Comparison of ENCODE assay signal across 8 mouse cellular contexts in genomic region chr5:45278005-45278432, GRCm38 (mm10).
DNase-seq lines count a peak whose midpoint lies in the region; ATAC-seq and TF ChIP-seq lines count a peak whose summit lies in the region.

No protein-coding gene starts in this region.

- no peaks in the 10 kb centered on the region for H3K36me3 ChIP-seq in forebrain, postnatal 0 days (ENCODE audit: insufficient read depth)
- H3K36me3 ChIP-seq in liver, embryonic 12.5 days, result no peaks in the 10 kb centered on the region
- no peaks in the 10 kb centered on the region for H3K36me3 ChIP-seq in neural tube, embryonic 14.5 days (ENCODE audit: control insufficient read depth, insufficient read depth, low read length)

- H3K4me2 ChIP-seq in forebrain, postnatal 0 days (ENCODE audit: low read depth), result peak overlapping the region; percentile 48
- H3K4me2 ChIP-seq in liver, embryonic 12.5 days, result peak overlapping the region; percentile 45
- peak overlapping the region; percentile 56 for H3K4me2 ChIP-seq in neural tube, embryonic 14.5 days (ENCODE audit: low read depth, low read length)

- no peaks in the 10 kb centered on the region for H3K27me3 ChIP-seq in forebrain, postnatal 0 days (ENCODE audit: insufficient read depth, low read length)
- H3K27me3 ChIP-seq in liver, embryonic 12.5 days (replicated peaks), result no peaks in the 10 kb centered on the region
- no peaks in the 10 kb centered on the region for H3K27me3 ChIP-seq in neural tube, embryonic 14.5 days (ENCODE audit: control insufficient read depth, insufficient read depth, low read length)

- WGBS in forebrain, postnatal 0 days, result 3% methylated on average over 10 of the region's 10 CpGs
- WGBS in liver, embryonic 12.5 days (ENCODE audit: insufficient replicate concordance), result 5% methylated on average over 10 of the region's 10 CpGs
- 0% methylated on average over 10 of the region's 10 CpGs for WGBS in neural tube, embryonic 14.5 days

- ATAC-seq in forebrain, postnatal 0 days, result peak; percentile 42
- no peak for ATAC-seq in liver, embryonic 12.5 days
- ATAC-seq in neural tube, embryonic 14.5 days (ENCODE audit: low read depth), result 0 out of 2 replicates have a peak, but pooled peaks have one; percentile 21

- H3K4me1 ChIP-seq in forebrain, postnatal 0 days (ENCODE audit: insufficient read depth), result peaks cover 4% of the 10 kb centered on the region; the same call in 1 of the 2 replicates
- no peaks in the 10 kb centered on the region for H3K4me1 ChIP-seq in liver, embryonic 12.5 days
- peaks cover 6% of the 10 kb centered on the region; the same call in 1 of the 2 replicates for H3K4me1 ChIP-seq in neural tube, embryonic 14.5 days (ENCODE audit: control insufficient read depth, insufficient read depth, low read length)

- H3K9ac ChIP-seq in forebrain, postnatal 0 days, result peak overlapping the region; percentile 29
- no peak overlapping the region for H3K9ac ChIP-seq in liver, embryonic 12.5 days
- no peak overlapping the region; the same call in 1 of the 2 replicates for H3K9ac ChIP-seq in neural tube, embryonic 14.5 days (replicated peaks; ENCODE audit: low read depth, low read length)

- peak; percentile 20 for DNase-seq in adrenal gland, adult 2 months
- no peak for DNase-seq in adrenal gland, postnatal 4 days (ENCODE audit: low spot score in 2 of 2)
- DNase-seq in ES-CJ7 (ENCODE audit: low read depth, low spot score) (peak; percentile 4), MN1 (ENCODE audit: low spot score) (no peak)
- peak; percentile 49 for DNase-seq in forebrain, postnatal 0 days
- no peak for DNase-seq in thymus, postnatal 0 days (ENCODE audit: low spot score)

- peak overlapping the region; percentile 22 for H3K4me3 ChIP-seq in forebrain, postnatal 0 days (ENCODE audit: low read depth, low read length)
- no peak overlapping the region for H3K4me3 ChIP-seq in liver, embryonic 12.5 days
- H3K4me3 ChIP-seq in neural tube, embryonic 14.5 days (ENCODE audit: low read depth, low read length), result peak overlapping the region; percentile 26

- H3K9me3 ChIP-seq in forebrain, postnatal 0 days (ENCODE audit: low read length), result no peaks in the 10 kb centered on the region
- H3K9me3 ChIP-seq in liver, embryonic 12.5 days (replicated peaks), result no peaks in the 10 kb centered on the region
- H3K9me3 ChIP-seq in neural tube, embryonic 14.5 days (ENCODE audit: control insufficient read depth, low read length), result no peaks in the 10 kb centered on the region

- H3K27ac ChIP-seq in forebrain, postnatal 0 days (ENCODE audit: low read depth, low read length), result peak overlapping the region; percentile 65
- no peak overlapping the region for H3K27ac ChIP-seq in liver, embryonic 12.5 days
- peak overlapping the region; percentile 39; the same call in 1 of the 2 replicates for H3K27ac ChIP-seq in neural tube, embryonic 14.5 days (ENCODE audit: low read depth, low read length)

- TF ChIP-seq CTCF in forebrain, postnatal 0 days (IDR thresholded peaks at IDR 0.05; ENCODE audit: low read depth), result no peak

Comparison
In these comparisons a context has a peak if more than half of its experiments do, and no peak if none do; other contexts are left out.
1. DNase-seq: peak in adrenal gland, adult 2 months (single experiment), ES-CJ7 (single experiment) and forebrain, postnatal 0 days (single experiment); none in adrenal gland, postnatal 4 days (0 of 2), MN1 (single experiment) and thymus, postnatal 0 days (single experiment).
2. Peak in every context shown above with its lines, with median percentiles within 50 percentile points of each other: H3K4me2 ChIP-seq.